Mouse (Mus musculus) erythroblast, embryonic 14.5 days (primary cell): ENCODE data around the gene Fcrla. TPM values are rescaled to one million over a fixed set of nuclear protein-coding genes. Genes with fewer than 3 reads are reported as not detected.

Source experiments
- H3K27me3 ChIP-seq: 2 replicates; pipeline ENCODE4 v1.6.1; 2012; ENCODE audit warnings: inconsistent platforms; ENCODE audit not compliant: control insufficient read depth
- H3K36me3 ChIP-seq: 2 replicates; pipeline ENCODE4 v1.6.1; 2012; ENCODE audit warnings: mild to moderate bottlenecking, inconsistent platforms; ENCODE audit not compliant: control insufficient read depth
- H3K4me1 ChIP-seq: 2 replicates; pipeline ENCODE4 v1.6.1; 2012; ENCODE audit warnings: inconsistent platforms; ENCODE audit not compliant: control insufficient read depth
- H3K4me3 ChIP-seq: replicated peaks from 2 replicates; pipeline ENCODE3; 2012; ENCODE audit warnings: moderate library complexity, mild to moderate bottlenecking, inconsistent platforms
- H3K9me3 ChIP-seq: 2 replicates; pipeline ENCODE4 v1.6.1; 2012; ENCODE audit warnings: low read length, inconsistent platforms, mixed read lengths; ENCODE audit not compliant: control insufficient read depth
- GATA1 ChIP-seq: IDR thresholded peaks from 2 replicates; pipeline ENCODE4 v1.6.1; 2012; ENCODE audit warnings: low read length, inconsistent platforms, mixed read lengths
- TAL1 ChIP-seq: IDR thresholded peaks from 3 replicates; pipeline ENCODE4 v1.6.1; 2012; ENCODE audit warnings: low read length, inconsistent platforms, mixed read lengths
- polyA plus RNA-seq: library from polyadenylated mRNA; stranded (reverse); fragments of >175 nt; gene quantifications from 2 replicates; pipeline ENCODE4 v1.2.3, GENCODE M21; 2012

Fcrla gene
- polyA plus RNA-seq, 1 experiment: not detected

DNA sequence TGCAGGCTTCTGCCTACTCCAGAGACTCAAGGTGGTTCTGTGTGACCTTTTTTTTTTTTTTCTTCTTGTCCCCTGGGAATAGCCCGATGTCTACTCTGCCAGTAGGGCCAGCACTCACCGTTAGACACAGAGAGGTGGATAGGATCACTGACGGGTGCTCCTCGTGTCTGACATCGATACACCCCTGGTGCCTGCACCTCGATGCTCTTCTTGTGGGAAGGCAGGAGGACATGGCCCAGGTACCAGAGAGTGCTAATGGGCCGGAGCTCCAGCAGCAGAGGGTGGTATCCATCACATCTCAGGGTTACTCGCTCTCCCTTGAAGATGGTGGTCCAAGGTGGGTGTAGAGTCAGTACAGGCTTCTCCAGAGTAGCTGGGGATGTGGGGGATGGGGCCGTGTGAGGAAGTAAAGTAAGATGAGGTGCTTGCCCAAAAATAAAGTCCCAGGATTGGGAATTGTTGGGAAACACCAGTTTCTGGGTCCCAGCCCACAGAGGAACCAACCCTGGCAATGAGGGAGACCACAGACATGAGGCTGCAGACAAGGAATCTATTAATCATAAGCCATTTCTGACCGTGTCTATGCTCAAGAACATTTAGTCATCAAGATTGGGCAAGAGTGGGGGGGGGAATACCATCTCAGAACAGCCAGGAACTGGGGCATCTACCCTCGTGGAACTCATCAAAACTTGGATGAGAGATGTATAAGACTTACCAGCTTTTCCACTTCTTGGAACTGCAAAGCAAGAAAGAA, 15.3 kb downstream of the Fcrla start:
- H3K27me3 ChIP-seq: peaks cover 24% of the 10 kb centered on the region
- no peaks in the 10 kb centered on the region; the same call in 1 of the 2 replicates for H3K9me3 ChIP-seq
- TF ChIP-seq GATA1 (no peak), TAL1 (no peak)
- no peaks in the 10 kb centered on the region for H3K36me3 ChIP-seq
- H3K4me1 ChIP-seq: peaks cover 3% of the 10 kb centered on the region
- no peak overlapping the region for H3K4me3 ChIP-seq

DNA sequence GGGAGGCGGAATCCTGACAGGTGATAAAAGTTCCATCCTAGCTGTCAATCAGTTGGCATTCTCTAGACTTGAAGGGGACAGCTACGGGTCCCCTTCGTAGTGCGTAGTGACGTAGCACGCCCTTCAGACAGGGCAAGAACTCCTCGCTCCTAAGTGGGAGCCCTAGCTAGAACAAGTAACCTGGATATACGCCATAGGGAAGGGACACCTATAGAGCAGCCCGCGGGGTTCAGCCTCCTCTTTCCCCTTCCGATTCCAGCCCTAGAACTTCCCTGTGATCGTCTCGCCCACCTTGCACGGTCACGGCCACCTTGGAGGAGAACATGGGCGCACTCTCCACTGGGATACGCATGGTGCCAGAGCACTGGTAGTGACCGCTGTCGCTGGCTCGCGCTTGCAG, 19.0 kb downstream of the Fcrla start:
- Histone ChIP-seq H3K4me1 (peaks cover 3% of the 10 kb centered on the region), H3K9me3 (no peaks in the 10 kb centered on the region; the same call in 1 of the 2 replicates), H3K27me3 (peaks cover 39% of the 10 kb centered on the region), H3K4me3 (no peak overlapping the region), H3K36me3 (no peaks in the 10 kb centered on the region)
- no peak for TF ChIP-seq TAL1
- no peak for TF ChIP-seq GATA1

DNA sequence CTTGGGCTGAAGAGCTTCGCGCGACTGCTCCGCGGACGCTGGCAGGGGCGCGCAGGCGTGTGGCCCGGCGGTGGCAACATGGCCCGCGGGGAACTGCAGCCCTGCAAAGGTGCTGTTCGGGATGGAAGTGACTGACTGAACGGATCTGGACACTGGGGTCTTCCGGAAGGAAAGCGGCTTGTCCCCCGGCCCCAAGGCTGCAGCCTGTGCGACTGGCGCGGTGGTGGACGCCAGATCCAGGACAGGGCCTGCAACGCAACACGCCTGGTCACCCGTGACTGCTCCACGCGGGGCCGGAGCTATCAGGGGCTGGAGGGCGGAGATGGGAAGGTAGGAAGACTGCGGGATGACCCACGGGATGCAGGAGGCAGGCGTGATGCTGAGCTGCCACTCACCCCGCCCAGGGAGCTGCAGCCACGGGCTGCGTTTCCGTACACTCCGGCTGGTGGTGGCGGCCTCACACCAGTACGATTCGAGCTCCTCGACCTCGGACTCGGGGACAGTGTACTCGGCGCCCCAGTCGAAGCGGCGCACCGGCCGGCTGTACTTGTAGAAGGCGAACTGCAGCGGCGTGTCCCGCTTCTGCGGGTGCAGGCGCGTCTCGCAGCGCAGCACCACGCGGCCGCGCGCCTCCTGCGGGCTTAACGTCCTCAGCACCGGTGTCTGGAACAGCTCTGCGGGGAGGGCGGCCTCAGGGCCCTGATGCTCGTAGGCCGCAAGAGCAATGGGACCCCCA, 19.8 kb downstream of the Fcrla start:
- no peaks in the 10 kb centered on the region; the same call in 1 of the 2 replicates for H3K9me3 ChIP-seq
- peaks cover 42% of the 10 kb centered on the region for H3K27me3 ChIP-seq
- peaks cover 3% of the 10 kb centered on the region for H3K4me1 ChIP-seq
- no peaks in the 10 kb centered on the region for H3K36me3 ChIP-seq
- no peak for TF ChIP-seq GATA1
- TF ChIP-seq TAL1: no peak
- no peak overlapping the region for H3K4me3 ChIP-seq

DNA sequence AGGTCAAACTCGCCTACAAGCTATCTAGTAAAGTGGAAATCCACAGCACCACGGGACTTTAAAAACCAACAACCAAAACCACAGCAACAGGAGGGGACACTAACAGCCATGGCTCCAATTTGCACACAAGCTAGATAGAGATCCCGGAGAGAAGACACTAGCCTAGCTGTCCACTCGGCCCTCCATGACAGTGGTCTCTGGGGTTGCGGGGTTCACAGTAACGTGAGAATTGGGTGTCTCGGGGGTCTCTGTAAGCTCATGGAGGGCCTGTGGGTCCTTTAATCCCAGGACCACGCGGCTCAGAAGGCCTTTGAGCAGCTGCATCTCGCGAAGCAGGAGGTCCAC, 20.3 kb downstream of the Fcrla start:
- Histone ChIP-seq H3K4me3 (no peak overlapping the region), H3K27me3 (peaks cover 45% of the 10 kb centered on the region), H3K4me1 (peaks cover 3% of the 10 kb centered on the region), H3K9me3 (no peaks in the 10 kb centered on the region; the same call in 1 of the 2 replicates), H3K36me3 (no peaks in the 10 kb centered on the region)
- TF ChIP-seq GATA1: no peak
- TF ChIP-seq TAL1: no peak

DNA sequence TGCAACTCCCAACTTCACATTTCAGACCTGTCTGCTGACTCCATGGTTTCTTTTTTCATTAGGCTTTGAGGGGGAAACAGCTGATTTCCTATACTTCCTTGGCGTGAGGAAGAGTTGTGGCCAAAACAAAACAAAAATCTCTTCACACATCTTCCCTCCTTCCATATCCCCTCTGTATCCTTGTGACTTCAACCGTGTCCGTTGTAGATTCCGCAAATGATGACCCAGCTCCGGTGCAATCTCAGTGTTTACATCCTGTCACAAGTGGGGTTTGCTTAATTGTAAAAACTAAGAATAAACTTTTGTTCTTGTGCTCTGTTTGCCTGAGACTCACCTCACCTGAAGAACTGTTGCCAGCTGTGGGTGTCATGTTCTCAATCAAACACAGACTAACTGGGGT, 23.9 kb downstream of the Fcrla start:
- TF ChIP-seq GATA1: no peak
- Histone ChIP-seq H3K4me1 (peaks cover 6% of the 10 kb centered on the region), H3K36me3 (no peaks in the 10 kb centered on the region), H3K27me3 (peaks cover 40% of the 10 kb centered on the region), H3K4me3 (no peak overlapping the region), H3K9me3 (no peaks in the 10 kb centered on the region; the same call in 1 of the 2 replicates)

DNA sequence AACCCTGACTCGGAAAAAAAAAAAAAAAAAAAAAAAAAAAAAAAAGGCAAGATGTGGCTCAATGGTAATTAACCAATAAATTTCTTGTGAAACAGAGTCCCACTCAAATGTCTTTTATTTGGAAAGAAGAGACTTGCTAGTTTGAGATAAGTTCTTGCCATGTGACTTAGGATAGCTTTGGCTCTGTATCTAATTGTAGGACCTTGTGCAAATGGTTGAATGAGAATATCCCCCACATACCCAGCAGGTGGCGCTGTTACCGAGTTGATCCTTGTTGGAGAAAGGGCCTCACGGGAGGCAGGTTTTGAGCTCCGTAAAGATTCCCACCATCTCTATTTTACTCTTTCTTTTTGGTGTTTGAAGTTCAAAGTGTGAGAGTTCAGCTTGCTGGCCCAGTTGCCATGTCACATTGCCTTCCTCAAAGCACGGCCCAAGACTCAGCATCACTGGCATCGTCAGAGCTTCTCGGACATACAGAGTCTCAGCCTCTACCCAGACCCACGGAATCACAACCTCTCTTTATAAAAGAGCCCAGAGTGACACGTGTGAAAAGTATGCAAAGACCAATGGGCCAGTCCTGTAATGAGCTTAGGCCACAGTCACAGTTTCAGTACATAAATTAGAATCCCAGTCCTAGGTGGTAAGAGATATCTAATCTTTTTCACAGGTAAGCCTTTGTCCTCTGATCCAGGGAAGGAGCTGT, 25.7 kb downstream of the Fcrla start:
- TF ChIP-seq GATA1: no peak
- TF ChIP-seq TAL1: no peak
- H3K27me3 ChIP-seq: peaks cover 40% of the 10 kb centered on the region
- H3K4me1 ChIP-seq: peaks cover 3% of the 10 kb centered on the region
- H3K9me3 ChIP-seq: no peaks in the 10 kb centered on the region
- no peaks in the 10 kb centered on the region for H3K36me3 ChIP-seq
- H3K4me3 ChIP-seq: no peak overlapping the region

DNA sequence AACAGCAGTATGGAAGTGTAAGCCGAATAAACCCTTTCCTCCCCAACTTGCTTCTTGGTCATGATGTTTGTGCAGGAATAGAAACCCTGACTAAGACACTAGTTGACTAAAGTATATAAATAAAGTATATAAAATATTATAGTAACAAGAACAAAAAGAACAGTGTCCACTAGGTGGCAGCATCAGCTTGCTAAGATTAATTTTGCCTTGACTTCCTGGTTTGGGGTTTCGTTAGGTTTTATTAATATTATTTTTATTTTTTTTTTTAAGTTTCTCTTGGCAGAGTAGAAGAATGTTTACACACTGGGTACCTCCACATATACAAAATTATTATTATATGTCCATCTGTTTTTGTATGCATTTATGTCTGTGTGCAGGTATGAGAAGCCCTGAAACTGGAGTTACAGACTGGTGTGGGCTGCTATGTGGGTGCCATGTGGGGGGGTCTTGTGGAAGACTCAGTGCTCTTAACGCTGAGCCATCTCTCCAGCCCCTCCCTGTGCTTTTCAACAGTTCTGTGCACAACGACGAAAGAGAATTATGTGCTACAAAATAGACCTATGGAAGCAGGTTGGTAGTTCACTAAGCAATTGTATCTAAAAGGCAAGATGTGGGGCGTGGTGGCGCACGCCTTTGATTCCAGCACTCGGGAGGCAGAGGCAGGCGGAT, 26.4 kb downstream of the Fcrla start:
- Histone ChIP-seq H3K4me3 (no peak overlapping the region), H3K9me3 (no peaks in the 10 kb centered on the region), H3K4me1 (peaks cover 3% of the 10 kb centered on the region), H3K27me3 (peaks cover 39% of the 10 kb centered on the region), H3K36me3 (no peaks in the 10 kb centered on the region)
- no peak for TF ChIP-seq TAL1

DNA sequence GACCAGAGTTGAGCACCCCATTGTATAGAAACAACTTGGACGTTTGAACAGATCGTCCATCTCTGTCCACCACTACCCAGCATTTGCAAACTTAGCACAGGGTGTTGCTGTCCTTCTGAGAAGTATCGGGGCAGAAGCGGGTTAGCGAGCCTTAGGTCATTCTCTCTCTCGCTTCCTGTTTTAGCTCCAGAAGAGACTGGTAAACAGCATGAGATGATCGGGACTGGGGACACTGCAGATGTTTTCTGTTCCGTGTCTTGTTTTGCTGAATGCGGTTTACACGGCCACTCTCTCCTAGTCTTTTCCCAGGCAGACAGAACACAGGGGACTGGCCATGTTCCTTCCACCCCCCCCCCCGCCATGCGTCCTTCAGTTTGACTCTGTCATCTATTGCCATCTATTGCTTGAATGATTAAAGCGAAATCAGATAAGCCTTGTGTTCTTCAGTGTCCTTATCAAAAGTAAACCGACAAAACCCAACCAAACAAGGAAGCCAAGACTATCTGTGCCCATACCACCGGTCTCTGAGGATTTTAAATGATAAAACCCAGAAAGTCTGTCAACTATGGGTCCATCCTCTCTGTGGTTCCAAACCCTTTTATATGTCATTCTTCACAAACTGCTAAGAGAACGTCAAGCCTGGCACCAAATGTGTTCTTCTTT, 28.8 kb downstream of the Fcrla start:
- H3K9me3 ChIP-seq: no peaks in the 10 kb centered on the region
- no peaks in the 10 kb centered on the region for H3K36me3 ChIP-seq
- H3K4me1 ChIP-seq: peaks cover 3% of the 10 kb centered on the region
- no peak for TF ChIP-seq GATA1
- TF ChIP-seq TAL1: no peak
- no peak overlapping the region for H3K4me3 ChIP-seq
- peaks cover 32% of the 10 kb centered on the region for H3K27me3 ChIP-seq
